Mouse (Mus musculus) G1E-ER4 (cell line): ENCODE results near the gene Slc6a5. TPM values are rescaled to one million over a fixed set of nuclear protein-coding genes. Genes with fewer than 3 reads are reported as not detected.

Experiments used
- GATA1 ChIP-seq: IDR thresholded peaks from one replicate; pipeline ENCODE4 v1.8.0; 2012; ENCODE audit warnings: low read length, inconsistent platforms
- polyA plus RNA-seq: library from polyadenylated mRNA; stranded (reverse); fragments of >175 nt; gene quantifications from 2 replicates; pipeline ENCODE4 v1.2.3, GENCODE M21; 2012

Slc6a5 gene
- polyA plus RNA-seq, 1 experiment, result not detected

- TF ChIP-seq GATA1, result no peak
Observed at GRCm38 (mm10) chr7:49908181-49908855, 1.6 kb upstream of the Slc6a5 start.

- no peak for TF ChIP-seq GATA1
Observed at GRCm38 (mm10) chr7:49908990-49909411, 945 bp upstream of the Slc6a5 start.

- TF ChIP-seq GATA1, result no peak
Observed at GRCm38 (mm10) chr7:49910361-49910760, 415 bp downstream of the Slc6a5 start.

- no peak for TF ChIP-seq GATA1
Observed at GRCm38 (mm10) chr7:49911147-49911946, 1.4 kb downstream of the Slc6a5 start.

GRCm38 (mm10) chr7:49911947-49912262 is 2.0 kb downstream of the Slc6a5 start:
- no peak for TF ChIP-seq GATA1

- TF ChIP-seq GATA1, result no peak
Observed at GRCm38 (mm10) chr7:49913164-49913563, 3.2 kb downstream of the Slc6a5 start.

- no peak for TF ChIP-seq GATA1
Observed at GRCm38 (mm10) chr7:49913728-49914328, 3.9 kb downstream of the Slc6a5 start.

GRCm38 (mm10) chr7:49914946-49915345 is 5.0 kb downstream of the Slc6a5 start:
- no peak for TF ChIP-seq GATA1

GRCm38 (mm10) chr7:49915471-49915870 is 5.5 kb downstream of the Slc6a5 start:
- no peak for TF ChIP-seq GATA1

- TF ChIP-seq GATA1, result no peak
Observed at GRCm38 (mm10) chr7:49919494-49919893, 9.5 kb downstream of the Slc6a5 start.

- TF ChIP-seq GATA1, result no peak
Observed at GRCm38 (mm10) chr7:49920751-49921150, 10.8 kb downstream of the Slc6a5 start.

- TF ChIP-seq GATA1, result no peak
Observed at GRCm38 (mm10) chr7:49922928-49923327, 13.0 kb downstream of the Slc6a5 start.

- TF ChIP-seq GATA1, result no peak
Observed at GRCm38 (mm10) chr7:49923376-49923775, 13.4 kb downstream of the Slc6a5 start.

GRCm38 (mm10) chr7:49928571-49928970 is 18.6 kb downstream of the Slc6a5 start:
- TF ChIP-seq GATA1, result no peak

- no peak for TF ChIP-seq GATA1
Observed at GRCm38 (mm10) chr7:49929999-49930398, 20.1 kb downstream of the Slc6a5 start.

GRCm38 (mm10) chr7:49936821-49937220 is 26.9 kb downstream of the Slc6a5 start:
- no peak for TF ChIP-seq GATA1
